Mouse (Mus musculus) left cerebral cortex, adult 8-10 months (tissue): Measurements from ENCODE around the gene Spa17. TPM values are rescaled to one million over a fixed set of nuclear protein-coding genes. Genes with fewer than 3 reads are reported as not detected.
A peak's percentile ranks its signal among the peaks of the same experiment; 100 is the strongest.

ENCODE experiments used
- DNase-seq, 2 experiments: peaks; one replicate each; pipeline ENCODE4 v3.0.0; 2022; ENCODE audit warnings: low spot score in 2 of 2
- total RNA-seq, 4 experiments: library from RNA; stranded (reverse); gene quantifications; 2 replicates each; pipeline ENCODE4 v1.2.4; 2022

Spa17 gene
- total RNA-seq, 4 experiments from 2014 or later, result 0.57 to 2.5 (median 2.1) TPM

DNA sequence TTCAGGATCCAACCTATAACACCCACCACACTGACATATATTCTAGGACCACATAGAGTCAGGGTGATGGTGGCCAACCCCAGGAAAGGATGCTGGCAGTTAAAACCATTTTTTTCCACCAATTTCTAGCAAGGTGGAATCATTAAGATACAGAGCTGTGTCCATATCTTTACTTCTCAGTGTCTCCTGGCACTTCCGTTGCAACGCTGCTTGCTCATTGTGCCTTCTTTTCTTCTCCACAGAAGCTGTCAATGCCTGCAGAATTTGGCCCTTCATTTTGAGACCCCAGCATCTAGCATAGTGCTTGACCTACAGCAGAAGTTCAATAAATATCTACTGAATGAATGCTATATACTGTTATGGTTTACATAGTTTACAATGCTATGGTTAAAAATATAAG lies 46.5 kb downstream of the Spa17 start:
- no peak for DNase-seq

DNA sequence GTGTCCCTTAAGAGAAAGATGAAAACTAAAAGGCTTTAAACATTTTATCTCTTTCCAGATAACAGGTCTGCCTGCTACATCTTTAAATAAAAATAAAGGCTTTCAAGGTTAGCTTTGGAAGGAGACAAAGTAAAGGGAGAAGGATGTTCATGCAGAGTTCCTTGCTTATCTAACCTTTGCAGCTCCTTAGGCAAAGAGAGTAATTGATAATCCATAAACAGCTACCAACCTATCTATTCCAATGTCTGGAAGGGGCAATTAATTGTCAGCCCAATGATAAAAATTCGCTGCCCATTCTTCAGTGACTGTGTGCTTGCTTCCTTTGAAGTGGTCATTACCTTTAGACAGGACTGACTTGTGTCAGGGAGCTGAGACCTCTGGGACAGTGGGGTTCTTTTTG lies 49.7 kb downstream of the Spa17 start:
- no peak for DNase-seq

DNA sequence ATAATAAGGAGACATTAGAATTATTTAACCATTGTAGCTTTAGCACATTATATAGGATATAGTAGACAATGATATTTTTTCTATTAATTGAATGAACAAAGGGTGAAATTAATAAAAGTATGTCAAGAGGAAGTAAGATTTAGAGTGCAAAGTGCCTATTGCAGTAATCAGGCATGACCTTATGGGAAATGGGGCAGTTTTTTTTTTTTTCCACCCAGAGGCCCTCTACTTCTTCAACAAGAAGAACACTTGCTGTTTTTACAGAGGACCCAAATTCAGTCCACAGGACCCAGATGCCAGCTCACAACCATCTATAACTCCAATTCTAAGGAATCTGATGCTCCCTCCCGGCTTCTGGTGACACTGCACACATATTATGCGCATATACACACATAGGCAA lies 52.9 kb downstream of the Spa17 start:
- DNase-seq, result no peak

DNA sequence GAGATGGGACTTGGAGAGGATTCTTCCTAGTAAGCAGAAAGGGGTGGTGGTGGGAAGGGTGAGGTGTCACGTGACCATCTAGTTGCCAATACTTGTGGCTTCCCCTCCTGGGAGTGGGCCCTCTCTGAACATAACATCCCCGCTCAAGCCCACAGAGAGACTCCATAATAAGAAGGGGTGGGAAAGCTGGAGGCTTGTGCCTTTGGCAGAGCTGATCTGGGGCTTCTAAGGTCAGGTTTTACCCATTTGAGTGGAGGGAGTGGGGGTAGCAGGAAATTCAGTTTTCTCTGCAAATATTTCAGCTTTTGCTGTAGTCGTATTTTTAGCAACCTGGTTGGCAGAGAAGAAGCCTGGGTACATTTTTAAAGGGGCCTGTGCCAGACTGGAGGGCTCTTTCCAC lies 57.2 kb downstream of the Spa17 start:
- no peak for DNase-seq

DNA sequence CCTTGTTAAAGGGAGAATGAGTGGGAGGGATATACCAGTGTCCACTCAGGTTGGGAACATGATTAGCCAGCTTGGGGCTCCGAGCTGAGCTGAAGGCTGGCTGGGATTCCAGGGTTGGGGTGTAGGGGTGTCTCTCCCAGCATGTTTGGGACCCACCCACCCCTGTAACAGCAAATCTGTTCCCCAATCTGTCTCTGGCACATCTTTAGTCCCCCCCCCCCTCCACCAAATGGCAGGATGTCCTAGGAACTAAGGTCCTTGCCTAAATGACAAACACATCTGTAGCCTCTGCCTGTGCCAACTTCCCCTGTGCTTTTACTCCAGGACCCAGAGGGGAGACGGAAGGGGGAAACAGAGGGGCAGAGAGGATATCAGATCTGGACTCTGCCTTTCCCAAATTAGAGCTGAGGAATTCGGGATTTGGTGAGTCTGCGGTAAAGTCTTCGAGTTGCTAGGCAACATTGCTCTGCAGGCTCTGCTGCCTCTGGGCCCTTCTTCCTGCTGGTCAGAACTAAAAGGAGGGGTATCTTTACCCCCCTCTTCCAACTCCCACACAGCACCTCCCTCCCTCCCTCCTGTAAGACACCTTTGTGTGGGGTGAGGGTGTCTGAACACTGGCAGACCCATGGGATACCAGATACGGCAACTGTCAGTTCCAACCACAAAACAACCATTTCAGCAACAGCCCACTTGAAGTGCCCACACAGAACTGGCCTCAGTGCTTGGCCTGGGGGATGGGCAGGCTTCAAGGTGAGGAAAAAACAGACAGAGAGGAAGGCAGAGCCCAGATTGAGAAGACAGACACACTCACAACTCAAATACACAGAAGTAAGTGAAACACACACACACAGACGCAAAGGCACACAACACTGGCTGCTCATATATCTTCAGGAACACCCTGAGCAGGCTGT lies 58.4 kb downstream of the Spa17 start, which contains the start of gene Siae:
Gene Siae (plus strand): TSS at position 861 of the 911 bp plus-strand sequence.
- DNase-seq, result peak in 1 of 2 experiments; percentile 78

DNA sequence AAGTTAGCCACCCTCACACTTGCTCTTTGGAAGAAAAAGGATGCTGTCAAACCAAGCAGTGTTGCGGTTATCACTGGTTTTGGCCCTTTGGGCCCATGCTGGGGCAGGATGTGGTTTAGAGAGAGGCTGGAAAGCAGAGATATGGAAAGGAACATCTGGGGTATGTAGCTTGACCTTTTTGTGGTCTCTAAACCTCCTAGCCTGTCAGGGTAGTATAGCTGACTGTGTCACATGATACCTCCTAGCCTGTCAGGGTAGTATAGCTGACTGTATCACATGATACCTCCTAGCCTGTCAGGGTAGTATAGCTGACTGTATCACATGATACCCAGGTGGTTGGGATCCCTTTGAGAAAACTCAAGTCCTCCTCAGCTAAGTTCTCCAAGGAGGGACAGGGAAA lies 59.2 kb downstream of the Spa17 start:
- DNase-seq, result no peak

Other genes with a start within 250 kb of the Spa17 start
- gene Hepacam, start 246.4 kb downstream of the Spa17 start, total RNA-seq, result 10 to 100 TPM; 54.1 to 63.1 (median 57.4) TPM
- gene Robo4, start 211.8 kb downstream of the Spa17 start, total RNA-seq, result 1 to 10 TPM; 6.4 to 8.2 (median 6.6) TPM
- 10 to 100 TPM; 11.7 to 19.2 (median 15.1) TPM for gene Robo3, start 180.5 kb downstream of the Spa17 start, total RNA-seq
- gene Msantd2, start 124.4 kb downstream of the Spa17 start, total RNA-seq, result 10 to 100 TPM; 19.8 to 24.6 (median 22.9) TPM
- 10 to 100 TPM; 16.1 to 20.5 (median 16.6) TPM for gene Esam, start 85.6 kb downstream of the Spa17 start, total RNA-seq
- 1 to 10 TPM; 2.8 to 4.6 (median 3.8) TPM for gene Vsig2, start 74.5 kb downstream of the Spa17 start, total RNA-seq
- gene Nrgn, start 60.8 kb downstream of the Spa17 start, total RNA-seq, result 1,000 to 10,000 TPM; 1,419 to 1,602 (median 1,517) TPM
- gene Siae, start 58.0 kb downstream of the Spa17 start, total RNA-seq, result 10 to 100 TPM; 15.0 to 18.3 (median 16.8) TPM
- gene Tbrg1, start 43.6 kb upstream of the Spa17 start, total RNA-seq, result 10 to 100 TPM; 46.2 to 55.5 (median 51.5) TPM
- gene Panx3, start 55.5 kb upstream of the Spa17 start, total RNA-seq, result not detected
- gene Olfr160, start 102.5 kb upstream of the Spa17 start, total RNA-seq, result not detected
- not detected for gene Olfr874, start 131.4 kb upstream of the Spa17 start, total RNA-seq
- gene Olfr875, start 158.1 kb upstream of the Spa17 start, total RNA-seq, result not detected
- not detected for gene Olfr876, start 189.3 kb upstream of the Spa17 start, total RNA-seq
- gene Olfr877, start 240.5 kb upstream of the Spa17 start, total RNA-seq, result not detected